Mouse (Mus musculus) kidney, embryonic 16.5 days (tissue): ENCODE results near the gene Cacna1c. TPM values are rescaled to one million over a fixed set of nuclear protein-coding genes. Genes with fewer than 3 reads are reported as not detected.
A peak's percentile ranks its signal among the peaks of the same experiment; 100 is the strongest.

ENCODE experiments used
- ATAC-seq: fragments of 200-750 bp; cut with Nextera tagmentation; 2 replicates; pipeline ENCODE4 v1.8.0; 2017; ENCODE audit warnings: moderate TSS enrichment; ENCODE audit not compliant: low FRiP score, low TSS enrichment
- H3K27ac ChIP-seq: fragments of 300-500 bp; sonication (generic); 2 replicates; pipeline ENCODE4 v1.5.1; 2014; ENCODE audit warnings: low read length
- H3K27me3 ChIP-seq: fragments of 300-500 bp; sonication (generic); 2 replicates; pipeline ENCODE4 v1.6.1; 2014; ENCODE audit warnings: low read length, control low read depth, mixed read lengths; ENCODE audit not compliant: insufficient read depth
- H3K36me3 ChIP-seq: fragments of 300-500 bp; sonication (generic); 2 replicates; pipeline ENCODE4 v1.6.1; 2014; ENCODE audit warnings: low read length, control low read depth, mixed read lengths; ENCODE audit not compliant: insufficient read depth
- H3K4me1 ChIP-seq: fragments of 300-500 bp; sonication (generic); 2 replicates; pipeline ENCODE4 v1.6.1; 2014; ENCODE audit warnings: low read length, control low read depth, mixed read lengths; ENCODE audit not compliant: insufficient read depth
- H3K4me2 ChIP-seq: fragments of 300-500 bp; sonication (generic); replicated peaks from 2 replicates; pipeline ENCODE4 v1.6.1; 2014; ENCODE audit warnings: low read depth, low read length
- H3K4me3 ChIP-seq: fragments of 300-500 bp; sonication (generic); 2 replicates; pipeline ENCODE4 v1.5.1; 2014; ENCODE audit warnings: mild to moderate bottlenecking, low read length
- H3K9ac ChIP-seq: fragments of 300-500 bp; sonication (generic); replicated peaks from 2 replicates; pipeline ENCODE4 v1.6.1; 2014; ENCODE audit warnings: low read length
- H3K9me3 ChIP-seq: fragments of 300-500 bp; sonication (generic); 2 replicates; pipeline ENCODE4 v1.6.1; 2016; ENCODE audit warnings: low read length, control low read depth
- WGBS: fragments of 180-500 bp; shearing (Covaris S2); extraction: QIAGEN DNeasy Blood & Tissue Kit; methylation state at CpG from one replicate; pipeline ENCODE4 v1.1.7; 2014; 5-methylcytosine and 5-hydroxymethylcytosine counted together
- polyA plus RNA-seq: library from polyadenylated mRNA; unstranded; fragments of >200 nt; fragmentation: Nextera tagmentation; extraction: Ambion mirVana; gene quantifications from 2 replicates; pipeline ENCODE4 v1.2.1, GENCODE M21; 2015

Cacna1c gene
- polyA plus RNA-seq, 1 experiment from 2014 or later: 1.4 TPM

DNA sequence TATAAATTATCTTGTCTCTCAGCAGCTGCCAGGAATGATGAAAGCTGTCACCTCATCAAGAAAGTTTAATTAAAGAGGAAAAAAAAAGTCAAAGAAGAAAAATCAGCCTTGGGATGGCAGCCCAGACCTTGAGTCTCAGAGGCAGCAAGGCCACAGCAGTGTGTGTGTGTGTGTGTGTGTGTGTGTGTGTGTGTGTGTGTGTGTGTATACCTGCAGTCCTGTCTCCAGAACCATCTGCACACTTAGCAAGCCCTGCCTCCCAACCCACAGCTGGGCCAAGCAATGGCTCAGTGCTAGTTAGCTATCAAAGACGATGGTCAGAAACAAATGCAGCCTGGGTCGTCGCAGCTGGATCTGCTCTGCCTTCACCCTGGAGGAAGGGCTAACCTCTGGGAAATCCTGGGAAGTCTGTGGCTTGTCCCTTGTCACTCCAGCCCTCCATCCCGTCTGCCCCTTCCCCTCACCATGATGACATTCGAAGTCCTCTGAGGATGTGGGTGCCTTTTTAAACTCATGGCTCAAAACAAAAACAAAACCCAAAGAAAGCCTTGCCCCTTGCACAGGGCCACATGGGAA, 378.2 kb downstream of the Cacna1c start:
- no peaks in the 10 kb centered on the region for H3K9me3 ChIP-seq
- H3K27me3 ChIP-seq: no peaks in the 10 kb centered on the region
- WGBS: 52% methylated on average over 5 of the region's 5 CpGs
- ATAC-seq: peak; percentile 46; the same call in 1 of the 2 replicates
- no peak overlapping the region for H3K27ac ChIP-seq
- no peak overlapping the region for H3K4me2 ChIP-seq
- no peak overlapping the region for H3K9ac ChIP-seq
- no peaks in the 10 kb centered on the region for H3K4me1 ChIP-seq
- no peaks in the 10 kb centered on the region for H3K36me3 ChIP-seq
- no peak overlapping the region for H3K4me3 ChIP-seq

DNA sequence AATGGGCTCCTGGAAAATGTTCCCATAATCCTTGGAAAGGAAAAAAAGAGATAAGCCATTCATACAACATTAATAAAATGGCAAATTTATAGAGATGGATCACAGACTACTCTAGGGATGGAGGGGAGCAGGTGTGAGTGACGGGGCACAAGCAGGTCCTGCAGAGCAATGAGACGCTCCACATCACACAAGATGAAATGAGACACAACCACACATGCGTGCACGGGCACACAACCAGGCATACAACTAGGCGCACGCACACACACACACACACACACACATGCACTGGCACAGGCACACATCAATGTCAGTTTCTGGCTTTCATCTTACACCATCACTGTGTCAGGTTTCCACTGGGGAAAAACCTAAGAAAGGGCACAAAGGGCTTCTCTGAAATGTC, 380.0 kb downstream of the Cacna1c start:
- 93% methylated on average over 6 of the region's 6 CpGs for WGBS
- H3K27me3 ChIP-seq: no peaks in the 10 kb centered on the region
- H3K4me2 ChIP-seq: no peak overlapping the region
- H3K9ac ChIP-seq: no peak overlapping the region
- no peaks in the 10 kb centered on the region for H3K36me3 ChIP-seq
- no peak for ATAC-seq
- H3K27ac ChIP-seq: no peak overlapping the region
- H3K9me3 ChIP-seq: no peaks in the 10 kb centered on the region
- no peaks in the 10 kb centered on the region for H3K4me1 ChIP-seq
- no peak overlapping the region for H3K4me3 ChIP-seq

DNA sequence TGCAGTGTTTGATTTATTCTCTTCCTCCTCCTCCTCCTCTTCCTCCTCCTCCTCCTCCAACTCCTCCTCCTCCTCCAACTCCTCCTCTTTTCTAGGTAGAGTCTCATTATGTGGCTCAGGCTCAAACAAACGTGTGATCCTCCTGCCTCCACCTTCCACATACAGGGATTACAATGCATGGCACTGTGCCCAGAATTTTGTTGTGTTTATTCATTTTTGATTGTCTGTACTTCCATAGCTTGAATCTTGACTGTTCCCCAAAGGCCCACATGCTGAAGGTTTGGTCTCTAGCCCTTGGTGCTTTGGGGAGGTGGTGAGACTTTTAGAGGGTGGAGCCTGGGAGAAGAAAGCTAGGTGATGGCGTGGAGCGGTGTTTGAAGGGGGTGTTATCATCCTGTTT, 383.7 kb downstream of the Cacna1c start:
- Histone ChIP-seq H3K4me2 (no peak overlapping the region), H3K4me1 (no peaks in the 10 kb centered on the region), H3K4me3 (no peak overlapping the region), H3K36me3 (no peaks in the 10 kb centered on the region), H3K27me3 (no peaks in the 10 kb centered on the region), H3K27ac (no peak overlapping the region), H3K9ac (no peak overlapping the region), H3K9me3 (no peaks in the 10 kb centered on the region)
- 73% methylated on average over 3 of the region's 3 CpGs for WGBS
- ATAC-seq: no peak

DNA sequence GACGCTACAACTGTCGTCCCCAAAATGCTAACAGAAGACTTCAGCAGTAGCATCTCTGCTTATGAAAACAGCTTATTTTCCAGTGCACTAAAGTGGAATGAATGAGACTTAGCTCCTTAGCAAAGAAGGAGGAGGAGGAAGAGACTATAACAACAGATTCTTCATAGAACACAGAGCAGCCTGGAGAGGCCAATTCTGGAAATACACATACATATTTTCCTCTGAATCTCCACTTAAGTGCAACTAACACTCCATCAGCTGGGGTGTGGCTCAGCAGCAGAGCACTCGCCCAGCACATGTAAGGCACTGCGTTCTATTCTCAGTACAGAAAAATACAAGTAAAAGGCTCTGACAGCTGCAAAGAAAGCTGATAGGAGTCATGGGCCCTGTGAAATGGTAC, 384.2 kb downstream of the Cacna1c start:
- Histone ChIP-seq H3K27me3 (no peaks in the 10 kb centered on the region), H3K9me3 (no peaks in the 10 kb centered on the region), H3K4me2 (no peak overlapping the region), H3K4me1 (no peaks in the 10 kb centered on the region), H3K4me3 (no peak overlapping the region), H3K27ac (no peak overlapping the region), H3K9ac (no peak overlapping the region), H3K36me3 (no peaks in the 10 kb centered on the region)
- no peak for ATAC-seq
- 77% methylated on average over 4 of the region's 4 CpGs for WGBS

DNA sequence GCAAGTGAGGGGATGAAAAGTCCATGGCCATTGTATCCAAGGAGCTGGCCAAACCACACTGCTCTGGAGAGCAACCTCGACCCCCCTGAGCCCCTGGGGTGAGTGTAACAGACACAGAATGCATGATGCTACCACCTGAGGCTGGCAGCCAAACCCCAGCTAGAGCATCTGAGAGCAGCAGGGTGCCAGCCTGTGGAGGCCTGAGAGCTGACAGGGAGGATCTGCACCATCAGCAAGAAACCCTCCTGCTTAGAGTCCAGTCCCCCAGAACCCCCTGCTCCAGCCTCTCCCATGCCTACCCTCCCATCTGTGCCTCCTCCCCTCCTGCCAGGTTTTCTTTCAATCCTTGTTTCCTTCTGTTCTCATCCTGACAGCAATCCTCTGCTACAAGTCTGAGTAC, 385.4 kb downstream of the Cacna1c start:
- Histone ChIP-seq H3K4me3 (no peak overlapping the region), H3K36me3 (no peaks in the 10 kb centered on the region), H3K4me2 (no peak overlapping the region), H3K9me3 (no peaks in the 10 kb centered on the region), H3K9ac (no peak overlapping the region), H3K27me3 (no peaks in the 10 kb centered on the region), H3K4me1 (no peaks in the 10 kb centered on the region), H3K27ac (no peak overlapping the region)
- WGBS: 50% methylated on average over 1 of the region's 1 CpGs
- no peak for ATAC-seq

DNA sequence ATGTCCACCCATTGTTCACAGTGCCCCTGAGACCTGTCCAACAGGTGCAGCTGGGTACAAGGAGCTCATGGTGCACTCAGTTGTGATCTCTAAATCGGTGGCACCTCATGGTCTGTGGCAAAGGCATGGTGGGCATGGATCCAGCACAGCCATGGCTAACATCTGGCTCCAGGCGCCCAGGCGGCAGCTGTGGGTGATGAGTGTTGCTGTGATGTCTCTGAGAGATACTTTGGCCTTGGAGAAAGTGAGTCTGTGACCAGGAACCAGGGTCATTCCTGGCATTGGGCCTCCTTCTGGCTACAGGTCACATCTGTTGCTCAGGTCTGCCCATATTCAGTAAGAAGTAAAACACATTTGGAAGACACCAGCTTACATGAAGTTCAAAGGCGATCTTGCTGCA, 391.1 kb downstream of the Cacna1c start:
- no peak for ATAC-seq
- Histone ChIP-seq H3K27ac (no peak overlapping the region), H3K4me3 (no peak overlapping the region), H3K27me3 (no peaks in the 10 kb centered on the region), H3K9me3 (no peaks in the 10 kb centered on the region), H3K36me3 (no peaks in the 10 kb centered on the region), H3K4me2 (no peak overlapping the region), H3K4me1 (no peaks in the 10 kb centered on the region), H3K9ac (no peak overlapping the region)
- 91% methylated on average over 4 of the region's 4 CpGs for WGBS

DNA sequence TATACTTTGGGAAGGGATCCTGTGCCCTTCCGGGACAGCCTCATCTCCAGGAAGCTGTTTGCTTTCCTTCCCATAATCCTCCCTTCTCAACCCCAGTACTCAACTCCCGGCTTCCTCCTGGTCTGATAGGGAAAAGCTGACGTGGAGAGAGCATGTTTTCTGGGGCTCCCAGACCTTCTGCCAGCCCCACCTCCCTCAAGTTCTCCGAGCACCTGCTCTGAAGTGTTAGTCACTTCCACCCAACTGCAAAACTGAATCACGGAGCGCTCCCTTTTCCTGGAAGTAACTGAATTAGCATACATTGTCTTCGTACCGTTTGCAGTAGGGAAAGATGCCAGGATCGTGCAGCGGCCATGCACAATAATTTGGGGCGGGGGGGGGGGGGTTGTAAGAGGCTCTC, 393.9 kb downstream of the Cacna1c start:
- no peaks in the 10 kb centered on the region for H3K36me3 ChIP-seq
- no peak overlapping the region for H3K9ac ChIP-seq
- no peak overlapping the region for H3K27ac ChIP-seq
- 66% methylated on average over 11 of the region's 11 CpGs for WGBS
- ATAC-seq: no peak
- no peaks in the 10 kb centered on the region for H3K9me3 ChIP-seq
- no peak overlapping the region for H3K4me3 ChIP-seq
- H3K4me2 ChIP-seq: no peak overlapping the region
- H3K27me3 ChIP-seq: no peaks in the 10 kb centered on the region
- no peaks in the 10 kb centered on the region for H3K4me1 ChIP-seq

DNA sequence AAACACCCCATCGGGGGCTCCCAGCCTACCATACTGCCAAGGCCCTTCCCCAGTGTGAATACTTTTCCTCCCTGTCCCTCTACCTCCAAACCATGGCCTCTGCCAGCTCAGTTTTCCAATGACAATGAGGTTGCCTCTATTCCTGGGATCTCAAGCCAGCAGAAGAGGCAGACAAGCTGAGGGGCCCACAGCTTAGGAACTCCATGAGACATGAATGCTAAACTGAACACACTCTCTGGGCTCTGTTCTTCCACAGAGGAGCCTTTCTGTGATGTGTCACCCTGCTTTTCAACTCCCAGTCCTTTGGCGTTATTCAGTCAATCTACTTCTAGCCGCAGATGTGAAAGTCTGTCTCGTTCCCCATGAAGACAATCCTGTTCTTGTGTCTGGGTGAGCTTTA, 399.8 kb downstream of the Cacna1c start:
- H3K4me3 ChIP-seq: no peak overlapping the region
- no peaks in the 10 kb centered on the region for H3K36me3 ChIP-seq
- no peak overlapping the region for H3K27ac ChIP-seq
- WGBS: 95% methylated on average over 4 of the region's 4 CpGs
- no peaks in the 10 kb centered on the region; the same call in 1 of the 2 replicates for H3K9me3 ChIP-seq
- no peak overlapping the region for H3K9ac ChIP-seq
- H3K27me3 ChIP-seq: no peaks in the 10 kb centered on the region
- no peaks in the 10 kb centered on the region; the same call in 1 of the 2 replicates for H3K4me1 ChIP-seq
- no peak for ATAC-seq
- no peak overlapping the region for H3K4me2 ChIP-seq

DNA sequence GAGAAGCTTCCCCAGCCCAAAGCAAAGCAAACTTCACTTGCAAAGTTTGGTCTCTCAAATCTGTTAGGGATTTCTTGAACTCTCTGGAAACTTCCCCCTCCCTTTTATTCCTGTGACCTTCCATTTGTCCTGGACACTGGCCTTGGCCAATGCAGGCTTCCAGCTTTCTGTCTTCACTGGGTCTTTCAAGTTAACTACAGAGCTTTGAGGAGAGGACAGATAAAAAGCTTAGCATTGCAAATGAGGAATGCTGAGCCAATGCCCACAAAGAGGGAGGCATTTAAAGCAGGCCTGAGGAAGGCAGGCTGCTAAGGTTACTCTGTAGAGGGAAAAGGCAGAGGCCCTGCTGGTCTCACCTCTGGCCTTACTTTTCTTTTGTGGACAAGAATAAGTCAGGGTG, 400.5 kb downstream of the Cacna1c start:
- ATAC-seq: no peak
- Histone ChIP-seq H3K4me2 (no peak overlapping the region), H3K36me3 (no peaks in the 10 kb centered on the region), H3K9me3 (no peaks in the 10 kb centered on the region; the same call in 1 of the 2 replicates), H3K27me3 (no peaks in the 10 kb centered on the region), H3K9ac (no peak overlapping the region), H3K4me1 (no peaks in the 10 kb centered on the region; the same call in 1 of the 2 replicates), H3K4me3 (no peak overlapping the region), H3K27ac (no peak overlapping the region)

DNA sequence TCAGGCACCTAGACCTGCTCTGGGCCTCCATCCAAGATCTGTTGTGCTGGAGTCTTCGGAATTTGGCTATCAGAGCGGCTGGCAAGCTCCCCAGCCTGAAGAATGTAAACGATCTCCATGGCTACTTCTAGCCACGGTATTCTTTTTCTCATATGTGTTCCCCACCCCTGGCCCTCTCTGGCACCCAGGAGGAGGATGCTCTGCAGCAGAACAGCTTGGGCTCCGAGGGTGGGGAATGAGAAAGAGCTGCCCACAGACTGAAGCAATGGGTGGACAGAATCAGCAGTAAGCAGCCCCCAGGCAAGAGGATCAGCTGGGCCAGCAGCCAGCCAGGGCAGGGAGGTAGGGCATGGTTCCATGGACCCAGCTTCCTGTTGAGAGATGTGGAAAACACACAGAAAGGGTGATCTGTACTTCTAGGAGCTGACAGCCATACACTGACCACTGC, 404.3 kb downstream of the Cacna1c start:
- no peak overlapping the region for H3K4me2 ChIP-seq
- ATAC-seq: no peak
- H3K9ac ChIP-seq: no peak overlapping the region
- H3K36me3 ChIP-seq: no peaks in the 10 kb centered on the region
- 33% methylated on average over 5 of the region's 5 CpGs for WGBS
- H3K27ac ChIP-seq: no peak overlapping the region
- no peak overlapping the region for H3K4me3 ChIP-seq
- no peaks in the 10 kb centered on the region for H3K27me3 ChIP-seq
- no peaks in the 10 kb centered on the region; the same call in 1 of the 2 replicates for H3K4me1 ChIP-seq
- no peaks in the 10 kb centered on the region; the same call in 1 of the 2 replicates for H3K9me3 ChIP-seq
